Mouse (Mus musculus) ES-E14 (cell line): Measurements from ENCODE around the gene Axin1. TPM values are rescaled to one million over a fixed set of nuclear protein-coding genes. Genes with fewer than 3 reads are reported as not detected.
A peak's percentile ranks its signal among the peaks of the same experiment; 100 is the strongest.
"Not testable (repeated sequence)": the region's sequence is repeated elsewhere in the genome, so short reads cannot be mapped to it uniquely, and the experiment has no call there.

Experiments
- DNase-seq: peaks from one replicate; pipeline ENCODE4 v3.0.0-alpha.2; 2013; ENCODE audit warnings: low read depth, low spot score
- H3K27ac ChIP-seq: 2 replicates; pipeline ENCODE4 v1.5.1; 2012; ENCODE audit warnings: low read depth, mild to moderate bottlenecking, low read length, moderate library complexity, mixed read lengths; ENCODE audit not compliant: poor library complexity, insufficient read depth, severe bottlenecking
- H3K36me3 ChIP-seq: 2 replicates; pipeline ENCODE4 v1.6.1; 2012; ENCODE audit warnings: mild to moderate bottlenecking, low read length, moderate library complexity, mixed read lengths; ENCODE audit not compliant: control insufficient read depth, poor library complexity, insufficient read depth, severe bottlenecking
- H3K4me1 ChIP-seq, 2 experiments: fragments of 150-350 bp in 1 of 2; sonication (generic) in 1 of 2; 2 replicates each; pipeline ENCODE4 v1.6.1; 2012; ENCODE audit warnings: low read length in 2 of 2, mild to moderate bottlenecking in 1 of 2, mixed read lengths in 1 of 2; ENCODE audit not compliant: control insufficient read depth in 2 of 2, insufficient read depth in 2 of 2, poor library complexity in 1 of 2
- H3K4me3 ChIP-seq, 2 experiments: fragments of 150-350 bp in 1 of 2; sonication (generic) in 1 of 2; 2 replicates each; pipeline ENCODE4 v1.5.1; 2012; ENCODE audit warnings: low read length in 2 of 2, low read depth in 1 of 2, mild to moderate bottlenecking in 1 of 2, mixed read lengths in 1 of 2; ENCODE audit not compliant: insufficient read depth in 1 of 2, poor library complexity in 1 of 2, severe bottlenecking in 1 of 2
- H3K9ac ChIP-seq: 2 replicates; pipeline ENCODE4 v1.6.1; 2012; ENCODE audit warnings: low read depth, mild to moderate bottlenecking, low read length, mixed read lengths; ENCODE audit not compliant: poor library complexity, insufficient read depth, severe bottlenecking
- H3K9me3 ChIP-seq: fragments of 150-350 bp; sonication (generic); 2 replicates; pipeline ENCODE4 v1.6.1; 2012; ENCODE audit warnings: low read depth, mild to moderate bottlenecking, low read length; ENCODE audit not compliant: control insufficient read depth, insufficient read depth
- CHD2 ChIP-seq: IDR thresholded peaks from 2 replicates; pipeline ENCODE4 v1.6.1; 2014; ENCODE audit warnings: mild to moderate bottlenecking, low read depth, low read length, inconsistent platforms
- HCFC1 ChIP-seq: IDR thresholded peaks from 2 replicates; pipeline ENCODE4 v1.6.1; 2012; ENCODE audit warnings: low read length, inconsistent platforms, borderline replicate concordance; ENCODE audit not compliant: insufficient read depth
- MAFK ChIP-seq: IDR thresholded peaks from 2 replicates; pipeline ENCODE4 v1.6.1; 2014; ENCODE audit warnings: mild to moderate bottlenecking, low read depth, low read length, inconsistent platforms; ENCODE audit not compliant: insufficient read depth
- ZC3H11A ChIP-seq: IDR thresholded peaks from 2 replicates; pipeline ENCODE4 v1.6.1; 2012; ENCODE audit warnings: low read depth, mild to moderate bottlenecking, inconsistent platforms, low read length, borderline replicate concordance
- ZNF384 ChIP-seq: IDR thresholded peaks from 2 replicates; pipeline ENCODE4 v1.6.1; 2012; ENCODE audit warnings: low read depth, low read length, inconsistent platforms
- in situ Hi-C, 2 experiments: fragments of 600-800 bp; cut with MboI; formaldehyde crosslinking; loops; one replicate each; pipeline ENCODE4 v1.15.1; 2025; ENCODE audit warnings: low sequenced_read_pairs in 2 of 2, inconsistent platforms in 1 of 2; ENCODE audit not compliant: unreplicated experiment in 2 of 2
- total RNA-seq: library from RNA; depleted of rRNA; stranded (reverse); fragments of 300-350 nt; gene quantifications from 2 replicates; pipeline ENCODE4 v1.2.3, GENCODE M21; 2012

Gene Axin1
- total RNA-seq, 1 experiment, result 33.6 TPM

GRCm38 (mm10) chr17:26162736-26163135 is 24.2 kb downstream of the Axin1 start:
- Histone ChIP-seq H3K4me1 (no peaks in the 10 kb centered on the region), H3K4me3 (no peak overlapping the region), H3K27ac (no peak overlapping the region), H3K36me3 (peaks cover 2% of the 10 kb centered on the region; the same call in 1 of the 2 replicates), H3K9me3 (no peaks in the 10 kb centered on the region), H3K9ac (no peak overlapping the region)
- DNase-seq, result no peak
- TF ChIP-seq HCFC1 (no peak), MAFK (no peak), ZNF384 (no peak), CHD2 (no peak), ZC3H11A (no peak)
- in situ Hi-C loops, result no loop called here

GRCm38 (mm10) chr17:26168039-26168438 is 29.6 kb downstream of the Axin1 start:
- no peak overlapping the region for H3K9ac ChIP-seq
- in situ Hi-C loops, result no loop called here
- TF ChIP-seq MAFK (no peak), CHD2 (no peak), HCFC1 (no peak), ZC3H11A (no peak), ZNF384 (no peak)

GRCm38 (mm10) chr17:26175248-26175647 is 36.8 kb downstream of the Axin1 start:
- H3K4me1 ChIP-seq, H3K9me3 ChIP-seq, H3K36me3 ChIP-seq, in situ Hi-C loops, H3K27ac ChIP-seq, H3K4me3 ChIP-seq, H3K9ac ChIP-seq, DNase-seq: not testable (repeated sequence)
- TF ChIP-seq MAFK, result peak; percentile 64

More at GRCm38 (mm10) chr17:26168039-26168438, 29.6 kb downstream of the Axin1 start:
- H3K9me3 ChIP-seq, result no peaks in the 10 kb centered on the region
- no peak for DNase-seq
- H3K27ac ChIP-seq, result no peak overlapping the region
- no peaks in the 10 kb centered on the region for H3K4me1 ChIP-seq
- peaks cover 2% of the 10 kb centered on the region; the same call in 1 of the 2 replicates for H3K36me3 ChIP-seq
- no peak overlapping the region for H3K4me3 ChIP-seq

GRCm38 (mm10) chr17:26178611-26179010 is 40.1 kb downstream of the Axin1 start:
- Histone ChIP-seq H3K36me3 (peaks cover 11% of the 10 kb centered on the region), H3K4me3 (no peak overlapping the region), H3K27ac (no peak overlapping the region), H3K4me1 (no peaks in the 10 kb centered on the region), H3K9ac (no peak overlapping the region), H3K9me3 (no peaks in the 10 kb centered on the region)
- in situ Hi-C loops, result no loop called here
- DNase-seq, result no peak
- no peak for TF ChIP-seq CHD2
- no peak for TF ChIP-seq ZC3H11A
- no peak for TF ChIP-seq ZNF384
- TF ChIP-seq HCFC1, result no peak
- TF ChIP-seq MAFK, result no peak

GRCm38 (mm10) chr17:26181179-26181578 is 42.7 kb downstream of the Axin1 start:
- no peak for DNase-seq
- TF ChIP-seq ZNF384, result no peak
- TF ChIP-seq MAFK, result no peak
- TF ChIP-seq HCFC1, result no peak
- no peak for TF ChIP-seq CHD2
- TF ChIP-seq ZC3H11A, result no peak
- Histone ChIP-seq H3K36me3 (peaks cover 18% of the 10 kb centered on the region), H3K9me3 (no peaks in the 10 kb centered on the region), H3K9ac (no peak overlapping the region), H3K27ac (no peak overlapping the region), H3K4me3 (no peak overlapping the region), H3K4me1 (no peaks in the 10 kb centered on the region)
- in situ Hi-C loops, result no loop called here
